Mouse (Mus musculus) skeletal muscle tissue, postnatal 0 days (tissue): Measurements from ENCODE around the gene Pgk1. TPM values are rescaled to one million over a fixed set of nuclear protein-coding genes. Genes with fewer than 3 reads are reported as not detected.

ENCODE experiments used
- polyA plus RNA-seq: library from polyadenylated mRNA; unstranded; fragments of >200 nt; fragmentation: Nextera tagmentation; extraction: Ambion mirVana; gene quantifications from 2 replicates; pipeline ENCODE4 v1.2.1, GENCODE M21; 2015

Pgk1 gene
- polyA plus RNA-seq, result 458 and 491 TPM in 2 replicates

DNA sequence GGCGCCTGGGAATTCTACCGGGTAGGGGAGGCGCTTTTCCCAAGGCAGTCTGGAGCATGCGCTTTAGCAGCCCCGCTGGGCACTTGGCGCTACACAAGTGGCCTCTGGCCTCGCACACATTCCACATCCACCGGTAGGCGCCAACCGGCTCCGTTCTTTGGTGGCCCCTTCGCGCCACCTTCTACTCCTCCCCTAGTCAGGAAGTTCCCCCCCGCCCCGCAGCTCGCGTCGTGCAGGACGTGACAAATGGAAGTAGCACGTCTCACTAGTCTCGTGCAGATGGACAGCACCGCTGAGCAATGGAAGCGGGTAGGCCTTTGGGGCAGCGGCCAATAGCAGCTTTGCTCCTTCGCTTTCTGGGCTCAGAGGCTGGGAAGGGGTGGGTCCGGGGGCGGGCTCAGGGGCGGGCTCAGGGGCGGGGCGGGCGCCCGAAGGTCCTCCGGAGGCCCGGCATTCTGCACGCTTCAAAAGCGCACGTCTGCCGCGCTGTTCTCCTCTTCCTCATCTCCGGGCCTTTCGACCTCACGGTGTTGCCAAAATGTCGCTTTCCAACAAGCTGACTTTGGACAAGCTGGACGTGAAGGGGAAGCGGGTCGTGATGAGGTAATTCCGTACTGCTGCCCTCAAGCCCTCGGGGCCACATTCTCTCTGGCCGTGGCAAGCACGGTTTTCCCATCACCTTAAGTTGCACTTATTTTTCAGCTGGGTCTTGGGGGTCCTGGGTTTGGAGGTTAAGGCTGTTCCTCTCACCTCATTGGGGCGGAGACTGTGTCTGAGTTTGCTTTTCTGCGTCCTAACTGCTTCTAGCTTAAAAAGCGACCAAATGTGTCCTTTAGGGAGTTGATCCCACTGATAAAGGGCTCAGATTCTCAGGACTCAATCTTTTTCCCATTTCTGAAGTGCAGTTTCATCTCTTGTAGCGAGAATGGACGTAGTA is at the start of gene Pgk1:
Gene Pgk1, plus strand, starts transcription at position 388 of the 937 bp plus-strand sequence.

DNA sequence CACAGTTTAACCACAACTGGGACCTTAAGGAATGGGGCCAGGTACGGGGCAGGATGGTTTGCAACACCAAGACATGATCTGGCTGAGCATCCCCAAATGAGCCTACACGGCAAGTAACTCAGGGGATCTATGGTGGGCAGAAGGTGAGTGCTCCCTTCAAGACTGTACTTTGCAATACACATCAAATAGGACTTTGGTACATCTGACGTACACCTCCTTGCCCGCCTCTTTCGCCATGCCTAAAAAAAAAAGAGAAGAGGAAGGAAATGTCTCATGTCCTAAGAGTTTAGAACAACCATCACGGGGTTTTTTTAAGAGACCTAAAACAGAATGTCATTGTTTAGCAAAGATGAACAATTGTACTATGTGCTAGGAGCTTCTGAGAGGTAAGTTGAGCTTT is 44.0 kb upstream of the Pgk1 start, which contains the start of gene Tlr13:
Gene Tlr13, plus strand, starts transcription at position 269 of the 400 bp plus-strand sequence.

DNA sequence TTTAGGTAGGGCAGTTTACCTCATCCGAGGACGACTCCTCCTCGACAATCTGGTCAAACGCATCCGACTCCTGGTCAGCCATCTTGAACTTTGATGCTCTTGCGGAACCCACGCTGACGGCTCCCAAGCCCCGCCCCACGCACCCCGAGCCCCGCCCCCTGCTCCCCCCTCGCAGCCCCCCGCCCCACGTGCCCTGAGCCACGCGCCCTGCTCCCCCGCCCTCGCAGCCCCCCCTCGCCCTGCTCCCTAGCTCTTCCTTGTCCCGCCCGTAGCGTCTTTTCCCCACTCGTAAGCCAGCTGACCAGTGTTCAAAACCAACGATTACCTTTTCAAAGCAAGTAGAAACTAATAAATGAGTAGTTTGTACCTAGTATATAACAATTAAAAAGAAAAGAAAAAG is 34.2 kb downstream of the Pgk1 start, which contains the start of gene Taf9b:
Gene Taf9b, minus strand, starts transcription at position 101 of the 400 bp plus-strand sequence.

Other genes starting within 250 kb of the Pgk1 start
- 18.6 and 21.6 TPM in 2 replicates for gene Magt1, start 175.2 kb upstream of the Pgk1 start, polyA plus RNA-seq
- 875 and 891 TPM in 2 replicates for gene Cox7b, start 171.4 kb upstream of the Pgk1 start, polyA plus RNA-seq
- gene Atp7a, start 159.8 kb upstream of the Pgk1 start, polyA plus RNA-seq, result 9.2 and 10.0 TPM in 2 replicates
- gene Tlr13, start 43.9 kb upstream of the Pgk1 start, polyA plus RNA-seq, result 0.76 and 0.78 TPM in 2 replicates
- 11.6 and 13.1 TPM in 2 replicates for gene Taf9b, start 34.1 kb downstream of the Pgk1 start, polyA plus RNA-seq
- not detected in 2 replicates for gene Fnd3c2, start 68.3 kb downstream of the Pgk1 start, polyA plus RNA-seq